Mouse (Mus musculus) lung, adult 18-20 months (tissue): ENCODE data around the gene Rad21l.
"Not testable (repeated sequence)": the region's sequence is repeated elsewhere in the genome, so short reads cannot be mapped to it uniquely, and the experiment has no call there.

Experiments
- DNase-seq, 2 experiments: peaks; one replicate each; pipeline ENCODE4 v3.0.0; 2022; ENCODE audit warnings: mixed read lengths in 2 of 2

The Rad21l gene

GRCm38 (mm10) chr2:151628011-151628410 lies 40.3 kb downstream of the Rad21l start:
- no peak for DNase-seq

GRCm38 (mm10) chr2:151626296-151626695 lies 42.0 kb downstream of the Rad21l start:
- no peak for DNase-seq

GRCm38 (mm10) chr2:151623776-151624175 lies 44.6 kb downstream of the Rad21l start:
- DNase-seq = no peak

GRCm38 (mm10) chr2:151616551-151617329 lies 51.6 kb downstream of the Rad21l start:
- peak in 1 of 2 experiments; percentile 40 for DNase-seq

GRCm38 (mm10) chr2:151615779-151616178 lies 52.6 kb downstream of the Rad21l start:
- not testable (repeated sequence) for DNase-seq

GRCm38 (mm10) chr2:151609974-151610373 lies 58.4 kb downstream of the Rad21l start:
- DNase-seq = no peak

GRCm38 (mm10) chr2:151608435-151608834 lies 59.9 kb downstream of the Rad21l start:
- no peak for DNase-seq

GRCm38 (mm10) chr2:151605437-151605987 lies 62.8 kb downstream of the Rad21l start:
- peak; percentile 46 to 72 for DNase-seq

- DNase-seq = peak in 1 of 2 experiments; percentile 26
Measured at GRCm38 (mm10) chr2:151603630-151604029, 64.7 kb downstream of the Rad21l start.

- no peak for DNase-seq
Measured at GRCm38 (mm10) chr2:151602106-151602505, 66.2 kb downstream of the Rad21l start.

- no peak for DNase-seq
Measured at GRCm38 (mm10) chr2:151598068-151598467, 70.3 kb downstream of the Rad21l start.
